Mouse (Mus musculus): ENCODE results near the gene Prpsap1. TPM values are rescaled to one million over a fixed set of nuclear protein-coding genes. Genes with fewer than 3 reads are reported as not detected.

Prpsap1 gene
- 28.4 TPM for polyA plus RNA-seq (2014; fragmentation: Illumina TruSeq; extraction: RNeasy Lipid Tissue Mini Kit (QIAGEN cat#74804); ENCODE audit: low read depth, low replicate concordance)

DNA sequence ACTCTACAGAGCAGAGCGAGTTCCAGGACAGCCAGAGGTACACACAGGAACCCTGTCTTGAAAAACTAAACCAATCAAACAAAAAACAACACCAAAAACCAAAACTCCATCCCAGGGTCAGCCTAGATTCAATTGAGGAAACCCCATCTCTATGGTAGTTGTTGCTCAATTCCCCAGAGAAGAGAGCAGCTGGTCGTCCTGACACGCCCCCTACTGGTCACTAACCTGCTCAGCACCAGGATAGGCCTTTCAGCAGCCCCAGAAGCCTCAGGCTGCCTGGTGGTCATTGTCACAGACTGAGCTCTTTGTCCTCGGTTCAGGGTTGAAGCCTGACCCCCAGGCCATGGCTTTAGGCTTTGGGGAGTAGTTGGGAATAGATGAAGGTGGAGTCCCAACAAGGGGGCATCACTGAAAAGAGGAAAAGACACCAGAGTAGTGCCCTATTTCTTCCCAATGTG, at the start of gene Prpsap1:
Prpsap1 (minus strand) TSS at position 408 of the 458 bp plus-strand sequence.

DNA sequence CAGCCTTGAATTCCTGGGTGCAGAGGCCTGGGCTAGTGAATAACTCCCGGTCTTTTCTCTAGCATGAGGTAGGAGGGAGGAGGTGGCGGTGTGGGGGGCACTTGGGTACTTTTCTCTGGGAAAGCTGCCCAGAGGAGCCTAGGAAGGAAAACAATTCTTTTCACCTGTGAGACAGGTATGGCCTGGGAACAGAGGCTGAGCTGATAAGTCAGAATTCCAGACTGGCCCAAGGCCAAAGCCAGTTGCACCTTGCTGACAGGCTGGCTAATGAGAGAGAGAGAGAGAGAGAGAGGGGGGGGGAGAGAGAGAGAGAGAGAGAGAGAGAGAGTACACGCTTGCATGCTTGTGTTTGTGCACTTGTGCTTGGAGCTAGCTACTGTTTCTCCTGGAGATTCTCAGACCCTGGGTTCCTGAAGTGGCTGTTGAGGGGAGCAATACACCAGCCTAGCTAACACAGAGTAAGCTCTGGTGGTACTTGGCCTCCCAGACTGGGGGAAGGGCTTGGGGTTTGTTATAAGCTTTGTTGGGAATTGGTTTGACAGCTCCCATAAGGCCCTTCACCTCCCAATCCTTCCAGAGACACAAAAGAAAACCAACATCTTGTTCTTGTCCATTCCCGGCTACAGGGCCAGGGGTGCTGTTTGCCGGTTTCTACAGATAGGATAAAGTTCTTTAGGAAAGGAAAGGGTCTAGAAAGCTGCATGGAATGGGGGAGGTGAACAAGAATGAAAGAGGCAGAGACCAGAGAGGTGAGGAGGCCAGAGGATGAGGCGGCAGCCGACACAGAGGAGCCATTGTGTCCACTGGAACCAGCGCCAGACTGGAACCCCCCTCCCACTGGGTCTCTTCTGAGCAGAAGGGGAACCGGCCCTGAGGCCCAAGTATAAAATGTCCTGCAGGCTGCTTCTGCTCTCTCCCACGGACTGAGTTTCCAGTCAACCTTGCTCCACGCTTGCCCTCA, 36.5 kb upstream of the Prpsap1 start, which contains the start of gene Sphk1:
Sphk1 (plus strand) TSS at position 739 of the 961 bp plus-strand sequence.

GRCm38 (mm10) chr11:116466141-116466540, 27.9 kb downstream of the Prpsap1 start, which contains the start of gene Qrich2:
Gene Qrich2, minus strand, starts transcription at chr11:116466241.

DNA sequence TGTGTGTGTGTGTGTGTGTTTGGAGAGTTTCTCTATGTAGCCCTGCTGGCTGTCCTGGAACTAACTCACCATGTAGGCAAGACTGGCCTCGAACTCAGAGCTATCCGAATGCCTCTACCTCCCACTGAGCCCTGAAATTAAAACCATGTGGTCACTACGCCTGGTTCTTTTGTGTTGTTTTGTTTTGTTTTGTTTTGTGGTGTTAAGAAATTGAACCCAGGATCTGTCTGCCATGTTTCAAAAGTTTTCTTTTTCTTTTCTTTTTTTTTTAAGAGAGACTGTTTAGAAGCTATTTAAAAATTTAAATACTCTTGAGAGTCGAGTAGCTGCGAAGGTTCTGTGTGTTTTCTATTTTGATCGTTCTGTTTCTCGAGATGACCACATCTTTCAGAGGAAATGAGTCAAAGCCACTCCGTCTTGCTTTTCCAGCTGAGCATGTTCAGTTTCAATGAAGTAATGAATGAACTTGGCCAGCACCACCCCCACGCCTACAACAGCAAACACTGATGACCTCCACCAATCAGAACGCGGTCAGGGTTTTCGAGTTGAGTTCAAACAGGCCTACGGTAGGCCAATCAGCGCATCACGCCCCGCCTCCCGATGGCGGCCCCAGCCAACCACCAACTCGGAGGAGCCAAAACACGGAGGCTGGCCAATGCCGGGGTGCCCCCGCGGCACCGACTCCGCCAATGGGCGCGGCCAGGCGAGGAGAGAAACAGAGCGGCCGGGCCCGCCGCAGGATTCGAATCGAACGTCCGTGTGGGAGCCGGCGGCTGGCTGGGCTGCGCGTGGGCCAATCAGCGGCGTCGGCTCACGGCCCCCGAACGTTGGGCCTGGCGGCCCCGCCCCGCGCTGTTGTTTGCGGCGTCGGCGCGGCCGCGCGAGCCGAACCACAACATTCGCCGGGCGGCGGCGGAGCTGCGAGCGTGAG, 60.4 kb downstream of the Prpsap1 start, which contains the start of gene Ubald2:
Ubald2 (plus strand) TSS at position 739 of the 931 bp plus-strand sequence.

Other genes with a start within 250 kb of the Prpsap1 start
- gene Srp68, start 220.0 kb downstream of the Prpsap1 start, polyA plus RNA-seq (2014; fragmentation: Illumina TruSeq; extraction: RNeasy Lipid Tissue Mini Kit (QIAGEN cat#74804); ENCODE audit: low read depth, low replicate concordance): 7.2 TPM
- gene Galr2, start 213.3 kb downstream of the Prpsap1 start, polyA plus RNA-seq (2014; fragmentation: Illumina TruSeq; extraction: RNeasy Lipid Tissue Mini Kit (QIAGEN cat#74804); ENCODE audit: low read depth, low replicate concordance): not detected
- 7.5 TPM for gene Exoc7, start 187.0 kb downstream of the Prpsap1 start, polyA plus RNA-seq (2014; fragmentation: Illumina TruSeq; extraction: RNeasy Lipid Tissue Mini Kit (QIAGEN cat#74804); ENCODE audit: low read depth, low replicate concordance)
- not detected for gene Foxj1, start 158.8 kb downstream of the Prpsap1 start, polyA plus RNA-seq (2014; fragmentation: Illumina TruSeq; extraction: RNeasy Lipid Tissue Mini Kit (QIAGEN cat#74804); ENCODE audit: low read depth, low replicate concordance)
- 0.13 TPM for gene Rnf157, start 81.2 kb downstream of the Prpsap1 start, polyA plus RNA-seq (2014; fragmentation: Illumina TruSeq; extraction: RNeasy Lipid Tissue Mini Kit (QIAGEN cat#74804); ENCODE audit: low read depth, low replicate concordance)
- gene Ubald2, start 60.1 kb downstream of the Prpsap1 start, polyA plus RNA-seq (2014; fragmentation: Illumina TruSeq; extraction: RNeasy Lipid Tissue Mini Kit (QIAGEN cat#74804); ENCODE audit: low read depth, low replicate concordance): 4.4 TPM
- not detected for gene Qrich2, start 28.0 kb downstream of the Prpsap1 start, polyA plus RNA-seq (2014; fragmentation: Illumina TruSeq; extraction: RNeasy Lipid Tissue Mini Kit (QIAGEN cat#74804); ENCODE audit: low read depth, low replicate concordance)
- not detected for gene Sphk1, start 36.7 kb upstream of the Prpsap1 start, polyA plus RNA-seq (2014; fragmentation: Illumina TruSeq; extraction: RNeasy Lipid Tissue Mini Kit (QIAGEN cat#74804); ENCODE audit: low read depth, low replicate concordance)
- gene Ube2o, start 87.2 kb upstream of the Prpsap1 start, polyA plus RNA-seq (2014; fragmentation: Illumina TruSeq; extraction: RNeasy Lipid Tissue Mini Kit (QIAGEN cat#74804); ENCODE audit: low read depth, low replicate concordance): 1.7 TPM
- not detected for gene Aanat, start 92.2 kb upstream of the Prpsap1 start, polyA plus RNA-seq (2014; fragmentation: Illumina TruSeq; extraction: RNeasy Lipid Tissue Mini Kit (QIAGEN cat#74804); ENCODE audit: low read depth, low replicate concordance)
- 0.24 TPM for gene Rhbdf2, start 132.8 kb upstream of the Prpsap1 start, polyA plus RNA-seq (2014; fragmentation: Illumina TruSeq; extraction: RNeasy Lipid Tissue Mini Kit (QIAGEN cat#74804); ENCODE audit: low read depth, low replicate concordance)
- not detected for gene Prcd, start 159.3 kb upstream of the Prpsap1 start, polyA plus RNA-seq (2014; fragmentation: Illumina TruSeq; extraction: RNeasy Lipid Tissue Mini Kit (QIAGEN cat#74804); ENCODE audit: low read depth, low replicate concordance)
- 0.42 TPM for gene Cygb, start 160.1 kb upstream of the Prpsap1 start, polyA plus RNA-seq (2014; fragmentation: Illumina TruSeq; extraction: RNeasy Lipid Tissue Mini Kit (QIAGEN cat#74804); ENCODE audit: low read depth, low replicate concordance)